Comparison of ENCODE assay signal across 8 mouse cellular contexts in genomic region chr7:143087070-143087579, GRCm38 (mm10). TPM values are rescaled to one million over a fixed set of nuclear protein-coding genes. Genes with fewer than 3 reads are reported as not detected.
DNase-seq lines count a peak whose midpoint lies in the region; ATAC-seq and TF ChIP-seq lines count a peak whose summit lies in the region.

No protein-coding gene starts in this region.

- H3K27me3 ChIP-seq in heart, embryonic 12.5 days (replicated peaks) = peaks cover 30% of the 10 kb centered on the region
- no peaks in the 10 kb centered on the region for H3K27me3 ChIP-seq in kidney, embryonic 15.5 days
- H3K27me3 ChIP-seq in stomach, embryonic 16.5 days (ENCODE audit: control insufficient read depth, insufficient read depth, low read length) = no peaks in the 10 kb centered on the region

- no peaks in the 10 kb centered on the region for H3K9me3 ChIP-seq in heart, embryonic 12.5 days (replicated peaks)
- H3K9me3 ChIP-seq in kidney, embryonic 15.5 days (replicated peaks) = no peaks in the 10 kb centered on the region
- no peaks in the 10 kb centered on the region for H3K9me3 ChIP-seq in stomach, embryonic 16.5 days (replicated peaks; ENCODE audit: control insufficient read depth, low read length)

- H3K4me3 ChIP-seq in layer of hippocampus, adult 2 months = no peak overlapping the region
- H3K4me3 ChIP-seq in heart, embryonic 12.5 days = no peak overlapping the region
- H3K4me3 ChIP-seq in kidney, embryonic 15.5 days (replicated peaks) = peak overlapping the region; percentile 17
- H3K4me3 ChIP-seq in stomach, embryonic 16.5 days (replicated peaks; ENCODE audit: low read length) = peak overlapping the region; percentile 42

- ATAC-seq in heart, embryonic 12.5 days (ENCODE audit: insufficient number of reproducible peaks, low FRiP score) = peak; percentile 50
- peak; percentile 83 for ATAC-seq in kidney, embryonic 15.5 days (replicated peaks; ENCODE audit: low FRiP score)
- ATAC-seq in stomach, embryonic 16.5 days (ENCODE audit: insufficient read depth, low FRiP score) = peak; percentile 93

- H3K4me2 ChIP-seq in heart, embryonic 12.5 days = 0 out of 2 replicates have a peak overlapping the region, but pooled peaks have one; percentile 14
- peak overlapping the region; percentile 37 for H3K4me2 ChIP-seq in kidney, embryonic 15.5 days
- H3K4me2 ChIP-seq in stomach, embryonic 16.5 days (ENCODE audit: low read depth, low read length) = peak overlapping the region; percentile 53

- H3K27ac ChIP-seq in layer of hippocampus, adult 2 months = no peak overlapping the region
- H3K27ac ChIP-seq in heart, embryonic 12.5 days (ENCODE audit: poor library complexity, severe bottlenecking) = peak overlapping the region; percentile 50
- H3K27ac ChIP-seq in kidney, embryonic 15.5 days = peak overlapping the region; percentile 74
- peak overlapping the region; percentile 93 for H3K27ac ChIP-seq in stomach, embryonic 16.5 days (ENCODE audit: low read length)

- peak; percentile 70 for TF ChIP-seq CTCF in layer of hippocampus, adult 2 months (conservative IDR thresholded peaks at IDR 0.05)

- WGBS in heart, embryonic 12.5 days = 34% methylated on average over 4 of the region's 4 CpGs
- 26% methylated on average over 4 of the region's 4 CpGs for WGBS in kidney, embryonic 15.5 days
- 28% methylated on average over 4 of the region's 4 CpGs for WGBS in stomach, embryonic 16.5 days

- H3K9ac ChIP-seq in heart, embryonic 12.5 days = peak overlapping the region; percentile 15; the same call in 1 of the 2 replicates
- no peak overlapping the region; the same call in 1 of the 2 replicates for H3K9ac ChIP-seq in kidney, embryonic 15.5 days
- H3K9ac ChIP-seq in stomach, embryonic 16.5 days (ENCODE audit: low read length) = peak overlapping the region; percentile 75

- H3K4me1 ChIP-seq in heart, embryonic 12.5 days (replicated peaks) = peaks cover 19% of the 10 kb centered on the region
- peaks cover 18% of the 10 kb centered on the region for H3K4me1 ChIP-seq in kidney, embryonic 15.5 days
- H3K4me1 ChIP-seq in stomach, embryonic 16.5 days (ENCODE audit: control insufficient read depth, insufficient read depth, low read length) = peaks cover 8% of the 10 kb centered on the region

- H3K36me3 ChIP-seq in heart, embryonic 12.5 days = no peaks in the 10 kb centered on the region
- no peaks in the 10 kb centered on the region for H3K36me3 ChIP-seq in kidney, embryonic 15.5 days
- no peaks in the 10 kb centered on the region for H3K36me3 ChIP-seq in stomach, embryonic 16.5 days (ENCODE audit: control insufficient read depth, insufficient read depth, low read length)

- peak in 1 of 2 experiments; percentile 35 for DNase-seq in layer of hippocampus, adult 2 months (ENCODE audit: low spot score in 2 of 2)
- DNase-seq in layer of hippocampus, postnatal 36 days = no peak
- peak; percentile 76 for DNase-seq in ZHBTc4 (ENCODE audit: low read depth, low spot score)
- peak; percentile 69 for DNase-seq in lung, postnatal 10 days
- no peak for DNase-seq in cerebellum, adult 9-11 months

RNA-seq across cellular contexts. Expression of gene Trpm5, which starts 7.3 kb away (rescaled TPM):
- not detected for total RNA-seq in layer of hippocampus, adult 2 months (2021)
- total RNA-seq in layer of hippocampus, postnatal 36 days (2021) = not detected
- polyA plus RNA-seq in heart, embryonic 12.5 days (2016; fragmentation: Nextera tagmentation; extraction: Ambion mirVana) = 3.8 and 4.3 TPM in 2 replicates
- 7.1 and 8.2 TPM in 2 replicates for polyA plus RNA-seq in kidney, embryonic 15.5 days (2015; fragmentation: Nextera tagmentation; extraction: Ambion mirVana)
- polyA plus RNA-seq in stomach, embryonic 16.5 days (2015; fragmentation: Nextera tagmentation; extraction: Ambion mirVana) = 18.3 and 18.5 TPM in 2 replicates

RNA-seq across cellular contexts. Expression of gene Tssc4, which starts 18.1 kb away (rescaled TPM):
- 10 to 100 TPM; 38.5 to 41.4 TPM for total RNA-seq in layer of hippocampus, adult 2 months (2021)
- total RNA-seq in layer of hippocampus, postnatal 36 days (2021) = 10 to 100 TPM; 40.0 to 46.3 TPM
- 57.1 and 61.7 TPM in 2 replicates for polyA plus RNA-seq in heart, embryonic 12.5 days (2016; fragmentation: Nextera tagmentation; extraction: Ambion mirVana)
- polyA plus RNA-seq in kidney, embryonic 15.5 days (2015; fragmentation: Nextera tagmentation; extraction: Ambion mirVana) = 91.8 and 105 TPM in 2 replicates
- polyA plus RNA-seq in stomach, embryonic 16.5 days (2015; fragmentation: Nextera tagmentation; extraction: Ambion mirVana) = 75.8 and 84.7 TPM in 2 replicates

RNA-seq across cellular contexts. Expression of gene Kcnq1, which starts 19.0 kb away (rescaled TPM):
- under 1 TPM; 0.29 to 0.97 TPM for total RNA-seq in layer of hippocampus, adult 2 months (2021)
- total RNA-seq in layer of hippocampus, postnatal 36 days (2021) = 1 to 10 TPM in 1 of 2 experiments, under 1 TPM in 1; 0.55 to 1.1 TPM
- 12.9 and 15.8 TPM in 2 replicates for polyA plus RNA-seq in heart, embryonic 12.5 days (2016; fragmentation: Nextera tagmentation; extraction: Ambion mirVana)
- polyA plus RNA-seq in kidney, embryonic 15.5 days (2015; fragmentation: Nextera tagmentation; extraction: Ambion mirVana) = 5.8 and 6.5 TPM in 2 replicates
- 10.0 and 10.1 TPM in 2 replicates for polyA plus RNA-seq in stomach, embryonic 16.5 days (2015; fragmentation: Nextera tagmentation; extraction: Ambion mirVana)

RNA-seq across cellular contexts. Expression of gene Cd81, which starts 34.6 kb away (rescaled TPM):
- total RNA-seq in layer of hippocampus, adult 2 months (2021) = 100 to 1,000 TPM; 419 to 448 TPM
- total RNA-seq in layer of hippocampus, postnatal 36 days (2021) = 100 to 1,000 TPM; 441 to 447 TPM
- 701 and 712 TPM in 2 replicates for polyA plus RNA-seq in heart, embryonic 12.5 days (2016; fragmentation: Nextera tagmentation; extraction: Ambion mirVana)
- 519 and 576 TPM in 2 replicates for polyA plus RNA-seq in kidney, embryonic 15.5 days (2015; fragmentation: Nextera tagmentation; extraction: Ambion mirVana)
- 638 and 686 TPM in 2 replicates for polyA plus RNA-seq in stomach, embryonic 16.5 days (2015; fragmentation: Nextera tagmentation; extraction: Ambion mirVana)

Comparison
In these comparisons a context has a peak if more than half of its experiments do, and no peak if none do; other contexts are left out.
1. DNase-seq: peak in ZHBTc4 (single experiment) and lung, postnatal 10 days (single experiment); none in layer of hippocampus, postnatal 36 days (0 of 2) and cerebellum, adult 9-11 months (single experiment).
2. H3K4me3 ChIP-seq: peak in kidney, embryonic 15.5 days (single experiment) and stomach, embryonic 16.5 days (single experiment); none in layer of hippocampus, adult 2 months (single experiment) and heart, embryonic 12.5 days (single experiment).
3. Peak in every context shown above with its lines, with median percentiles within 50 percentile points of each other: ATAC-seq and H3K4me2 ChIP-seq.